8 mouse cellular contexts compared by ENCODE assay signal in the genomic region with DNA sequence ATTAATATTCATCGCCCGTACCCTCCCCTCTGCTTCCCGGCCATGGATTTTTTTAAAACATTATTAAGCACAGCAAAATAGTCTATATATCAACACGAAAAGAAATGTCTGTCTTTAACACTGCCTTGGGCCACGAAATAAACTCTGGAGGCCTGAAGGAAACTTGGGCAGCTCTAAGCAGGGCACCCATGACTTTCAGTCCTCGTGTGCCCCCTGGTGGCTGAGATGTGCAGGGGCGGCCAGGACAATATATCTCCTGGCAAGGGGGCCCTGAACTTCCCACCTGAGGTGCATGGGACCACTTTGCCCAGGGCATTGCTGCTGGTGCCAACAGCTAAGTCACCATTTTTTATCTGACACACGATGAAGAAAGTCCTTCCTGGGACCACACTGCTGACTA. TPM values are rescaled to one million over a fixed set of nuclear protein-coding genes. Genes with fewer than 3 reads are reported as not detected.
DNase-seq lines count a peak whose midpoint lies in the region; ATAC-seq and TF ChIP-seq lines count a peak whose summit lies in the region.

No protein-coding gene starts in this region.

- peaks cover 3% of the 10 kb centered on the region for H3K4me1 ChIP-seq in midbrain, embryonic 11.5 days (ENCODE audit: control insufficient read depth, insufficient read depth, low read length)

- peak; percentile 96 for TF ChIP-seq CTCF in left cerebral cortex, adult 2 months (IDR thresholded peaks at IDR 0.05)

- peak; percentile 90 for ATAC-seq in inflammation-experienced regulatory T-cells, adult 6 months
- ATAC-seq in midbrain, embryonic 11.5 days (ENCODE audit: low FRiP score) = peak; percentile 60; the same call in 1 of the 2 replicates

- intact Hi-C loops in left cerebral cortex, adult 2 months (cut with DNase I) = loop anchor here (1.0 kb wide), 2 partner anchors 159 to 378 kb away; no protein-coding TSS in a partner anchor

- no peak overlapping the region for H3K4me2 ChIP-seq in midbrain, embryonic 11.5 days

- H3K36me3 ChIP-seq in midbrain, embryonic 11.5 days (ENCODE audit: control insufficient read depth, insufficient read depth, low read length) = no peaks in the 10 kb centered on the region; the same call in 1 of the 2 replicates

- H3K27me3 ChIP-seq in midbrain, embryonic 11.5 days (ENCODE audit: control insufficient read depth, insufficient read depth, low read length) = no peaks in the 10 kb centered on the region

- no peak overlapping the region for H3K27ac ChIP-seq in left cerebral cortex, adult 2 months
- H3K27ac ChIP-seq in midbrain, embryonic 11.5 days (ENCODE audit: low read depth, low read length) = no peak overlapping the region

- H3K9ac ChIP-seq in midbrain, embryonic 11.5 days (ENCODE audit: low read length) = no peak overlapping the region

- no peak overlapping the region for H3K4me3 ChIP-seq in left cerebral cortex, adult 2 months
- H3K4me3 ChIP-seq in midbrain, embryonic 11.5 days (ENCODE audit: low read depth, low read length) = no peak overlapping the region

- H3K9me3 ChIP-seq in midbrain, embryonic 11.5 days (ENCODE audit: control insufficient read depth, low read length) = no peaks in the 10 kb centered on the region; the same call in 1 of the 2 replicates

- DNase-seq in ZHBTc4 (ENCODE audit: low read depth, low spot score) = peak; percentile 82
- peak; percentile 91 to 94 for DNase-seq in cerebellum, postnatal 10 days
- DNase-seq in frontal cortex, postnatal 36 days (ENCODE audit: low spot score in 2 of 2) = peak; percentile 77 to 84
- DNase-seq in left cerebral cortex, adult 2 months (ENCODE audit: extremely low spot score in 1 of 2, low spot score in 2 of 2) = peak; percentile 70 to 82
- DNase-seq in midbrain, embryonic 11.5 days (ENCODE audit: low spot score, missing footprints) = peak; percentile 97
- peak; percentile 92 for DNase-seq in right cerebral cortex, postnatal 4 days
- peak; percentile 61 to 87 for DNase-seq in urinary bladder, postnatal 4 days (ENCODE audit: low spot score in 2 of 2)

- 27% methylated on average over 8 of the region's 8 CpGs for WGBS in midbrain, embryonic 11.5 days

RNA-seq across cellular contexts. Expression of a gene that starts 27.3 kb away (rescaled TPM):
- polyA plus RNA-seq in inflammation-experienced regulatory T-cells, adult 6 months (2017; shearing (Covaris generic)) = 10 to 100 TPM; 21.7 to 24.8 (median 23.1) TPM
- total RNA-seq in left cerebral cortex, adult 2 months (2021) = 10 to 100 TPM; 11.2 to 12.1 TPM
- 0.66 and 0.72 TPM in 2 replicates for polyA plus RNA-seq in midbrain, embryonic 11.5 days (2014; fragmentation: Nextera tagmentation; extraction: Ambion mirVana)

Comparison
In these comparisons a context has a peak if more than half of its experiments do, and no peak if none do; other contexts are left out.
1. RNA of a gene that starts 27.3 kb away (polyA plus RNA-seq): 21.7 to 24.8 TPM in inflammation-experienced regulatory T-cells, adult 6 months; 0.66 to 0.72 TPM in midbrain, embryonic 11.5 days; every median in the first group is over 10 times any median in the second.
2. Peak in every context shown above with its lines, with median percentiles within 50 percentile points of each other: DNase-seq.